Mouse (Mus musculus): ENCODE data around the gene Washc3.

The Washc3 gene

DNA sequence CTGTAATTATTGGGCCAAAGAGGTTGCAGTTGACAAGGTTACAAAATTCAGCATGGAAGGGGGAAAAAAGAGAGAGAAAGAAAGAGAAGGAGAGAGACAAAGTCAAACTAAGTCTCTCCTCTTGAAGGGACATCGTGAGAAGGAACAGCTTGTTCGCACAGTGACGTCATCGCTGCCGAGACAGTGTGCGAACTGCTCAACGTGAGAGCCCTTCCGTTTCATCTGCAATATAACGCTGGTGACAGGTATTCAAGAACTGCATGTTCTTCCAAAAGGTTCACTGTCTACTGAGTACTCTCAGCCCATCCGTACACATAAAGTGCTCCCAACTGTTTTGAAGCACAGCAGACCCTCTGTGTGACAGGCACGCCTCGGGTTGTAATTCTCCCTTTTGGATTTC, 59.4 kb downstream of the Washc3 start:
- DNase-seq (ENCODE audit: low spot score) = no peak

DNA sequence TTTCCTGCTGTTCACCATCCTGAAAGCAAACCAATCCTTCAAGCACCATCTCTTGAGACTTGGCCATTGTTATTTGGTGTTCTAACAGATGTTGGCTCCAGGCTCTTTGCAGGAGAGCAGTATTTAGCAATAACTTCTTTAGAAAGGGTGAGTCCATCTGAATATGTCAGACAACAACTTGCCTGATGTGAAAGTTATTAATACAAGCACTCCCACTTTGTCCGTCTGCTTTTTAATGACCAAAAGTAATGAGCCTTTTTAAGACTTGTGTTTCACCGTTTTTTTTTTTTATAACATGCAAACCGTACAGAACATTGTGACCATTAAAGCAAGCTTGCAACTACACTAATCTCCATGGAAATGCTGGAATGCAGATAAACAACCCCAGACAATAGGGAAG, 60.3 kb downstream of the Washc3 start:
- DNase-seq (ENCODE audit: low spot score) = no peak

DNA sequence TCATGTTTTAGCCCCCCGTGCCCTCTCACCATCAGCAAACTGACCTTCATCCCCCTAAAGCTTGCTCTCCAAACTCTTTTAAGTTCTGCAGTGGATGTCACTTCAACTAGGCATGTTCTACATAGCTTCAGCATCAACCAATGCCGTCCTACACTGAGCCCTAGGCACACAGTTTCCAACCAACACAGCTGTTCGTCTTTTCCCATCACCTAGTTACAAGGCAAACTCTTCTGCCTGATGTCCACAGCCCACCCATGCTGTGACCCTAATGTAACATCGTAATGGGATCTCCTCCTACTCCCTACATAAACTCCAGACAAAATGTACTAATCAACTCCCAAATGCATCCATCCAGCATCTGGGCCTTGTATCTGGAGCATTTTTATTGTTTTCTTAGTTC, 62.5 kb downstream of the Washc3 start:
- DNase-seq (ENCODE audit: low spot score) = no peak

DNA sequence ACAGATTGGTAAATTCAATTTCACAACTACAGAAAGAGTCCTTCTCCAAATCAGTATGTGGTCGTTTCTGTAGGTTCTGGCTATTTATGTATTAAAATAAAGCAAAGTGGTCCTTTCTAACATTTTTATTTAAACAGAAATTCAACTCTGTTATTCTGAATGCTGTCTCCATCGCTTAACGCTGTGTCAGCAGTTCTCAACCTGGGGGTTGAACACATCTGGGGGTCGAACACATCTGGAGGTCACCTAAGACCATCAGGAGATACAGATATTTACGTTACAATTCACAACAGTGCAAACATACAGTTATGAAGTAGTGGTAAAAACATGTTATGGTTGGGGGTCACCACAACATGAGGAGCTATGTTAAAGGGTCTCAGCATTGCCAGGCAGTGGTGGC, 73.2 kb downstream of the Washc3 start:
- DNase-seq (ENCODE audit: low spot score) = no peak

DNA sequence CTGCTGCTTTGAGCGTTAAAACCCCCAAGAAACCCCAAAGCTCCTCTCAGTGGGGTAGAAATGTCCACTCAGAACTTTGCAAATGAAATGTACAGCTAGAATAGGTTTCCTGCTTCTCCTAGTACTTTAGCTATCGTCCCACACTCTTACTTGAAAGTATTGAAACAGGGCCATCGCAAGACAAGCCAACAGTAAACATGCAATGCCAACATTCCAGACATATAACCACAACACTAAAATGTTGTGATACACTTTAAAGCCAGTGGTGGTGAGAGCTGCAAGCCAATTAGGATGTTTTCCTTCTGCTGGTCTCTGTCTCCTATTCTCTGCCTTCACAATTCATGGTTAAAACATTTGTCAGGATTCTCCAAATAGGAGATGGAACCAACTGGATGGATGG, 80.8 kb downstream of the Washc3 start:
- no peak for DNase-seq (ENCODE audit: low spot score)

DNA sequence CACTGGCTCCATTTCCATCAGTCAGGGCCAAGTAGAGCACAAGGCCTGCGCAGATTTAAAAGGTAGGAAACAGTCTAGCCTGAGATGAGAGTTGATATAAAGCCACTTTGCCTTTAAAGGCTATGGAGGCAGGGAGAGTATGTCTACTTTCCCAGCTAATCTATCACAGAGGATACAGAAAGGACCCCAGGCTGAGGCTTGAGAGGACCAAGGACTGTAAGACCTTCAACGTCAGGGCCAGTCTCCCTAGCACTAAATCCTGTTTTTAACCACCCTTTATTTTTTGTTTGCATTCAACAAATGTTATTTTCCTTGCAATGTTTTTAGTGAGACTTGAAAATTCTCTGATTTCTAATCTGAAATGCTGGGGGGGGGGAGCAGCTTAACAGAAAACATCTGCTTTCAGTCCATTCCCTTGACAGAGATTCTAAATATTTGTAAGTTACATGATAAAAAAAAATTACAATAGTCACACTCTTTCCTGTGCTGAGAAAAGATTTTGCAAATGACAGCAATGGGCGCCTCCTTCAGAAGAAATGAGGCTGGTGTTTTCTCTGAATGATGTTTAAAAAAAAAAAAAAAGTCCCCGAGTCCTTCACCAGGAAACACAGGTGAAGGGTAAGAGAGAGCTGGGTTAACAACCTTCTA, 83.6 kb downstream of the Washc3 start:
- no peak for DNase-seq (ENCODE audit: low spot score)

DNA sequence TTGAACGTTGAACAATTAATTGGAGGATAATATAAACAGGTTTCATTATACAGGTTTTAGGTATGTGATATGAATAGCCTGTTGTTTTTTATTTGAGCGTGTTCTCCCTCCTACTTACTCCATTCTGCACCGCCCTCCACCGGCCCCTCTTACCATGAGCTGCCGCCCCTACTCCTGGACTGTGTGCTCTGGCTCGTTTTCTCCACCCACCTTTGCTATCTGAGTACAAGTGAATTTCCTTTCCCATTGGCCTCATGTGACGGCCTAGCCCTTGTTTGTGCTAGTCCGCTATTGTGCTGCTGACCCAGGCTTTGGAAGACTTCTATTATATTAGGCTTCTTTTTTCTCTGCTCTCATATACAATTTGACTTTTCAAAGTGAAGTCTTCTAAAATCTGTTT, 86.4 kb downstream of the Washc3 start:
- no peak for DNase-seq (ENCODE audit: low spot score)

DNA sequence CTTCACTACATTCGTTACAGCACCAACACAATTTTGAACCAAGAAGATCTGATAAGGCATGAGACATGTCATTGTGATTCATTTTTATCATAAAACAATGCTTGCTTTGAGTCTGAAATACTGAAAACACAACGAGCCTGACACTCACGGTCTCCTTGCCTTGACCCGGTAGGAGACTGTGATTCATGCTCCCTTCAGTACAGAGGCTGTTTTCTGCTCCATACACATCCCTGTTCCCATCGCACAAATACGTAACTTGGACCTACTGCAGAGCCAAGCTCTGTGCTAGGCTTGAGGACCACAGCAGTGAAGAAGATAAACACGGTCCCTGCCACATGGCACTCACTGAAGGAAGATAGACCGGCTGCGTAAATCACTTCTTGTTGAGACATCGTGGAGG, 87.2 kb downstream of the Washc3 start:
- no peak for DNase-seq (ENCODE audit: low spot score)

DNA sequence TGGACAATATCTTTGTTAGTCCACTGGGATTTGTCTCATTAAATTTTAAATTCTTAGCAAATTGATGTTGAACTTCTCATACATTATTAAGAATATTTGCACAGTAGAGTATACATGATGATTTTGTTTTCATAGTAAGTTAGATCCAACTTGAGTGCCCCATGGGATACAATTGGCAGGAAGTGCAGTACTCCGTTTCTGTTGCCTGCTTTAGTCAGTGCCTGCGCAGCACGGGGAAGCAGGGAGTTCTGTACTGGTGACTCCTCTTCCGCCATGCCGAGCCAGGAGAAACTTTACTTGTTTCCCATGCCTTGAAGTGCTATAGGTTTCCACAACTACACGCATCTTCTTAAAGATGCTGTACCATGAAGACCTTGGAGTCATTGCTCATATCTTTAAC, 94.2 kb downstream of the Washc3 start:
- no peak for DNase-seq (ENCODE audit: low spot score)
